Mouse (Mus musculus): Measurements from ENCODE around the gene Ggct. TPM values are rescaled to one million over a fixed set of nuclear protein-coding genes. Genes with fewer than 3 reads are reported as not detected.

Gene Ggct
- polyA plus RNA-seq (2017; shearing (Covaris generic)), result 10 to 100 TPM; 26.9 to 33.6 TPM

DNA sequence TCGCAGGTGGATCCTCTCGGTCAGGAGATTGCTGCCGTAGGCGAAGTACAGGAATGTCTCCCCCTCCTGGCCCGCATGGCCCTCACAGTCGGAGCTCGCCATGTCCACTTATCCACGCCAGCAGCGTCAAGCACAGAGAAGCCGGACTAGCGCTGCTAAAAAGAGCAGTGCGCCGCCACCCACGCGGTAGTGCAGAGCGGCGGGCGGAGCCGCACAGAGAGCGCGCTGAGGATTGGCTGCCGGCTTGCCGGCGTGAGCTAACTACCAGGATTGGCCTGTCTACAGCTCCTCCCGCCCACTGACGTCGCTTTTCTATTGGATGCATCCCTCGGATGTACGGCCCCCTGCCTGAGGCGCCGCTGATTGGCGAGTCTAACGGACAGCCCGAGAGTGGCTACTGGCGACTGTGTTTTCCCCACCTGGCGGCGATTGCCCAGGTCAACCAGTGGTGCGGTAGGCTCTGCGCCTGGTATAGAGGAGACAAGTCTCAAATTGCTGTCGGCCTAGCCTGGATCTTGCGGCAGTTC, at the start of gene Ggct:
Gene Ggct (minus strand): TSS at position 217 of the 527 bp plus-strand sequence.
- peak; percentile 100 for ATAC-seq

DNA sequence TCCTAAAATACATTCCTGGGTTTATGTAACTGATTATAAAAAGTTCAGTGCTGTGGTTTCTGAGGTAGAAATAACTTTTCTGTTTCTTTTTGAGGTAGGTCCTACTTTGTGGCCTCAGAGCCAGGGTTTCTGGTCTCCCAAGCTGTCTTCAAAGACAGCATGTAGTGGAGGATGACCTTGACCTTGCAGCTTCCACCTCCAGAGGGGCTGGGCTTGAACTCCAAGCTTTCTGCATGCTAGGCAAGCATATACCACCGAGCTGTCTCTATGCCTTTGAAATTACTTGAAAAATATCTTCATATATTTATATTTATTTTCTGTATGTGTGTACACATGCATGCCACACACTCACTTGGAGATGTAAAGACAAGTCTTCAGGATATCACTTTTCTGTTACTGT, 47.3 kb upstream of the Ggct start:
- no peak for ATAC-seq

DNA sequence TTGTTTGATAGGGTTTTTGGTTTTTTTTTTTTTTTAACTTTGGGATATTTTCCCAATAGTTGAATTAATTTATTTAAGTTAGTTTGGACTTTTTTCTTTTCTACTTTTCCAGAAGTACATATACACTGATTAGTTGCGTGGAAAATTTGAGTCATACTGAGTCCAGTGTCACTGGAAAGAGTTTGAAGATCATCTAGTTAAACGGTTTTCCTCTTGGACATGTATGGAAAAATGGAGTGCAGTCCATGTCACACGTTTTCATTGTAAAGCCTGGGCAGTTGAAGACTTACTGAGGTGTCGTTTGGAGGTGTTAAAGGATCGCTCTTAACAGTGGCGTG, 46.7 kb upstream of the Ggct start:
- no peak for ATAC-seq

DNA sequence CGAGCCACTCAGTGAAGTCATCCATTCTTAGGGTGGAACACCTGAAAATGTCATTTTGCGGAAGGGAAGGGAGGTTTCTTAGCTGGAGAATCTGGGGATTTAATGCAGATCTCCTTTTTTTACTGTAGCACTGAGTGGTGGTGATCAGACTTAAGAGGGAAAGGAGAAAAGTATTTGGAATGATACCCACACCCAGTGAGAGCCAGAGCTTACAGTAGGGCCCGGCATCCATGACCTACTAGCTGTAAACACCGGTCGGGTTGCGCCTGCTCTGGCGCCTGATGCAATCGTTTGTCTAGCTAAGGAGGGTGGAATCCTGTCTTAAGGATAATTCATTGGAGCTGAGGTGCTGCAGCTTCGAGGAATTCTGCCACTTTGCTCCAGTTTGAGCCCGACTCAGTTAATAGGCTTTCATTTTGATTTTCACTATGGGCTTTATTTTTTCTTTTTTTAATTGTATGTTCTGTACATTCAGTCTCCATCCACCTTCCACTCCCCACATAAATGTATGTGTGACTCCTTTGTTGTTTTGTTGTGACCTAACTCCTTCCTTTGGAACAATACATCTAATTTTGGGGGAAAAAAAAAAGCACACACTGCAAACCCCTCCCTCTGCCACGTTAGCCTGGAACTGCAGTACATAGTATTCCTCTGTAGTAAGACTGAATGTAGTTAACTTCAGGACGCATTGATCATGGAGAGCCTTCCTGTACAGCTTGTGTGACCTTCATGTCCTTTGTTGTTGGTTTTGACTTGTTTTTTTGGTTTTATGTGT, 46.1 kb upstream of the Ggct start:
- ATAC-seq, result no peak

DNA sequence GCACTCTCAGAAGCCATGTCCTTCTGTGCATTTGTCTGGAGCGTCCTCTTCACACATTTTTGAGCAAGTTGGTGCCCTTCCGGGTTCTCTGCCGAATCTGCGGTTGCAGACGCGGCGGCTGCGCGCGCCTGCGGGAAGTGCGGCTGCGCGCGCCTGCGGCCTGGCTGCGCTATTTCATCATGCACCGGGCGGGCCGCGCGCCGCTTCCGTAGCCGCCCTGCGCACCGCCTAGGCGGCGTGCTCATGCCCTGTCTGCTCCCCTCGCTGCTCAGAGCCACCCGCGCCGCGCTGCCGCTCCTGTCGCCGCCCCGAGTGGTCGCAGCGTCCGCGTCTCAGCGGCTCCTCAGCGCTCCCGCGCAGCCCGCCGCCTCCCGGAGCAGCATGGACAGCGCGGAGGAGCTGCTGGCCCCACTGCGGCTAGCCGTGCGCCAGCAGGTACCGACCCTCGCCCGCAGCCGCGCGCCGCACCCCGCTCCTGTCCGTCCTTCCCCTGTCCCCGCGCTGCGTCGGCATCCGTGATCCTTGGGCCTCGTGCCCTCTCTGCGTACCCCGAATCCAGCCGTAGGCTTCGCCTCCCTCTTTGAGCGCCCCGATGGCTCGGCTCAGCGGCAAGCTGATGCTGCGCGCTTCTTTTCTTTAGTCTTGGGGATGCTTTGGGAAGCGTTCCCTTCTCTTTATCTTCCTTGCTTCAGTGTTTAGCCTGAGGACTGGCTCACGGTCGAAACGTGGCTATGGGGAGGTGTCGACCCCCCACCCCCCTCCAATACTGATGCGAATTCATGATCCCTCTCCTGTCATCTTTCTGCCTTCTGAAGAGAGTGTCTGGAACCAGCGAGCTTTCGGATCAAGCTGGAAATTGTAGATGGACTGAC, 45.3 kb upstream of the Ggct start, which contains the start of gene Gars:
Gene Gars (plus strand): TSS at position 209 of the 872 bp plus-strand sequence.
- ATAC-seq, result peak; percentile 95

DNA sequence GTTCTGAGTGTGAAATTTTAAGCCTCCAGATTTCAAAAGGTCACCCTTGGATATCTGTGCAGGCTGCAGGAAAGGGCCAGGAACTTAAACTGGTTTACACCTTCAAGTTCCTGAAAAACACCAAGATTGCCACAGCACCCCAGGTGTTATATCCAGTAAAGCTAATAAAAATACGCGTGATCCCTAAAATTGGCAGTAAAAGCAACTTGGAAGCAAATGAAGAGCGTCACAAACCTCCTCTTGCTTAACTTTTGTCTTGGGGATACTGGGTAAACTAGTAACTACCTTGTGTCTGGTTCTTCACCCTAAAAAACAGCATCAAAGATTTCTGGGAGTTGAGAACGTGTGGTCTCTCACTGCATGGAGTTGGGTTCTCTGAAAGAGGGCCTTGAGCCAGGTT, 44.0 kb upstream of the Ggct start:
- ATAC-seq, result no peak

DNA sequence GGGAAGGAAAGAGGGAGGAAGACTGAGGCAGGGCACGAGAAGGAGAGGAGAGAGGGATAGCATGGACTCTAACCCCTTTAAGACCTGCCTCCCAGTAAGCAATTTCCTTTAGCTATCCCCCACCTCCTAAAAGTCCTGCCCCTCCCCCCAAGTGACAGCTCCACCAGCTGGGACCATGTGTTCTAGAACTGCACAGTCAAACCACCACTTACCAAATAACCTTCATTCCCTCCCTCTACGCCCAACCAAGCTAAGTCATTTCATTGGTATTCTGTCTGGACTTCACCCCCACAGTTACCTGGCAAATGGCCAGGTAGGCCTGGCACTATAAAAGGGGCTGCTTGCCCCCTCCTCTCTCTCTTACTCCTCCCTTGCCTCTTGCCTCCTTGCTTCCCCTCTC, 34.9 kb upstream of the Ggct start:
- ATAC-seq, result no peak

DNA sequence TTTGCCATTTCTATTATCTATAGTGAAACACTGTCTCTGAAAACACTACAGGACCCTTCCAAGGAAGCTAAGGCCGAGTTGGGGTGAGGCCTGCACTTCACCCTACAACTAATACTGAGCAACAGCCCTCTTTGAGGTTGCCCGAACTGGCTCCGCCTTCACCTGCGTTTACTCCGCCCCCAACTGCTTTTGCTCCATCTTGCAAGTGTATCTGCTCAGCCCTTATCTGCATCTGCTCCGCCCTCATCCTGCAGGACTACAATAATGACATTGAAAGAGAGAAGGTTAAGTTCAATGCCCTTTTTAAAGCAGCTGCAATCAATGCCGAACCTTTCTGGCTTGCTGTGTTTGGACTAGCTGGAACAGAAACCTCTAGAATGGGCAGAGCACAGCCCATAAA, 29.1 kb upstream of the Ggct start:
- ATAC-seq, result no peak

DNA sequence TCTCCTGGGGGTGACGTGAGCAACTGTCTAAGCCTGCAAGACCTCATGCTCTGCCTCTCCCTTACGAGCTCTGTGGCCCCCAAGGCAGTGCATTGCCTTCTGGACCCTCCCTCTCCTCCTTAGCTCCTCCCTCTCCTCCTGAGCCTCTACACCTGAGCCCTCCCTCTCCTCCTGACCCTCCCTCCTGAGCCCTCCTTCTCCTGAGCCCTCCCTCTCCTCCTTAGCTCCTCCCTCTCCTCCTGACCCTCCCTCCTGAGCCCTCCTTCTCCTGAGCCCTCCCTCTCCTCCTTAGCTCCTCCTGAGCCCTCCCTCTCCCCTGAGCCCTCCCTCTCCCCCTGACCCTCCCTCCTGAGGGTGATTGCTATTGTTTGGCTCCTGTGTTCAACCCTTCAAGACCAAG, 25.7 kb upstream of the Ggct start:
- ATAC-seq, result no peak

DNA sequence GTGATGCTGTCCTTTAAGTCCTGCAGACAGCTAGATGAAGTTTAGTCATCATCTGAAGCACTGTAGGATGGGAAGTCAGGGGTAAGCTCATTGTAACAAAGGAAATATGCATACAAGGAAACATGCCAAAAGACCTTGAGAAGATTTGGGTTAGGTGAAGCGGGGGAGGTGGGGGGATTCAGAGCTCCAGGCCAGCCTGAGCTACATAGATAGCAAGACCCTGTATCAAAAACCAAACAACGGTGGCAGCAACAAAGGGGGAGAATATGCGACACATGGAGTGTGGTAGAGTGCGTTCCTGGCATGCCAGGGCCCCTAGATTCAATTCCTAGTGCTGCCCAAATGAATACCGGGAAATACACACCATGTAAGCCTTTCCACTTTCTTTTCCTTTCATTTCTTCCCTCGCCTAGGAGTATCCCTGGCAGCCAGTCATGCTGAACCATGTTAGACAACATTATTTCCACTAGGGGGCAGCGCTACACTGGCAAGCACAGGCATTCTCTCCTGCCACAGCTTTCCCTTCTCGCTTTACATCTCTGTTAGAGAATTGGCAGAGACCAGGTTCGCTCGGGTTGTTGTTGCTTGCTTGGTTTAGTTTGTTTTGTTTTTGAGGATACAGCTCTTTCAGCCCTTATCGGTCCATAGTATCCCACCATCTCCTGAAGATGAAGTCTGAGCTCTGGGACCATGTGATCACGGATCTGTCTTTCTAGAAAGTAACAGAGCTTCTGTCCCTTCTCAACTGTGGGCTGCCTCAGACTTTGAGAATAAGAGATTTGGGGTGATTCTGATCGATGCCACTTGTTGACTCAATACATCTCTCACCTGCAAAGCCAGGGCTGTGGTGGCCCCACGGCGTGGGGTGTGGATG, 24.2 kb upstream of the Ggct start:
- peak; percentile 77 for ATAC-seq

DNA sequence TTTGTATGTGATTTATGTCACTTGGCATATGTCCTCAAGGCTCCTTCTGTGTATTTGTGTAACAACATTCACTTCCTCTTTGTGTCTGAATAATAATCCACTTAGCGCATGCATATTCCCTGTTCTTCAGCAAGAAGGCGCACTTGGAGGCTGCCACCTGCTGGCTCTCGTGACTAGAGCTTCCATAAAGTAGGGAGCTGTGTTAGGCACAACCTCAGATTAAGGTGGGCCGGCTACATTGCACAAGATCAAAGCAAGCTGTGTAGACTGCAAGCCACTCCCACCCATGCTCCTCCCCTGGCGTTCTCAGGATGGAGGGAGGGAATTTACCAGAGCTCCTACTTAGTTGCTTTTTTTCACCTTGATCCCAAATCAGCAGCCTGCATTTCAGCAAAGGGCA, 23.5 kb upstream of the Ggct start:
- ATAC-seq, result peak; percentile 52

DNA sequence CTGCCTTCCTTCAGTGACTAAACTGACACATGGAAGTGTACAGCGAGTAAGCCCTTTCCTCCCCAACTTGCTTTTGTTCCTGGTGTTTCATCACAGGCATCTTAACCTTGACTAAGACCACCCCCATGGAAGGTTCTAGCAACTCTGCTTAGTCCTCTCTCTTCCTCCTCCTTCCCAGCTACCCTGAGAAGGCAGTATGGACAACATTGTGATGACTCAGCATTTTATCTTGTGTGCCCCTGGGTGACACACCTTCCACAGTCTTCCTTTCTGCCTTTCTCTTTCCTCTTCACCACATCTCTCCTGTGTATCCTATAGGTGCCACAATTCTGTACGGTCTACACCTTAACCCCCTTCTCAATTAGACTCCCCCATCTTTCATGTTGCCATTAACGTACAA, 21.4 kb upstream of the Ggct start:
- ATAC-seq, result no peak

DNA sequence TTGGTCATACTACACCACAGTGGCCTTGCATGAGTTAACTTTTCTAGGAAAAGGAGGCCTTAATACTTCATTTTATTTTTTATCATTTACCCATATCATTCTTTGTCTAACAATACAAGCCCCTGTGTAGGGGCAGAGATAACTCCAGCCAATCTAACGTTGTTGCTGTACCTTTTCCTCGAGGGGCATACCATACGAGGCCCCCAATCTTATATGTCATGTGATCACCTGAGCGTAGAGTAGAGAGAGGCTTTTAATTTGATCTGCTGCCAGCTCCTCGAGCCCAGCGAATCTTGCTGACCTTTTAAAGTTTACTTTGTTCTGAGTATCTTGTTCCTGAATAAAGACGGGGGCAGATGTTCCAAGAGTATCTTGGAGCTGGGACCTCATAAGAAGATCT, 19.8 kb upstream of the Ggct start:
- no peak for ATAC-seq

DNA sequence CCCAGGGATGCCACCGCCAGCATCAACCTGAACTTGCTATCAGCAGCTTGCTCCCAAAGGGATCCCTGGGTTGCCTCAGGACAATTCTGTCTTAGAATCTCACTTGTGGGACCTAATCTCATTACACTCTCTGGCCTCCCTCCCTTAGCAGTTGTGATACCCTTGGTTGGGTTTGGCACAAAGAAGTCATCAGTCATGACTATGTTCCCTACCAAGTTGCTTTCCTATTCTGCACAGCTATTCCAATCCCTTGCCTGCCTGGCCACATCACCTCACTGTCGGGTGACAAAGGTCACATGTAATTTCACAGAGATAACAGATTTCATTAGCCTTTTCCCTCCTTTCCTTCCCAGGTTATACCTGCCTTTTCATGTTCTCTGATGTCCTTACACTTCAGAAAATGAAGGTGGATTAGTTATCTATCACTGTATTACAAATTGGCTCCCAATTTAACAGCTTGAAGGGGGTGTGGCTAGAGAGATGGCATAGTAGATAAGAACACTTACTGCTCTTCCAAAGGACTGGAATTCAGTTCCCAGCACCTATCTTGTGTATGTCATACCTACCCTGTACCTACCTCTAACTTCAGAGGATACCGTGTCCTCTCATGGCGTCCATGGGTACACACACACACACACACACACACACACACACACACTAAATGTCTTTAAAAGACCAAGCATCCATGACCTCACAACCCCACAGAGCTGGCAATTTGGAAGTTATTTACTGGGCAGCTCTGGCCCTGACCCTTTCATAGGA, 17.8 kb upstream of the Ggct start:
- no peak for ATAC-seq

DNA sequence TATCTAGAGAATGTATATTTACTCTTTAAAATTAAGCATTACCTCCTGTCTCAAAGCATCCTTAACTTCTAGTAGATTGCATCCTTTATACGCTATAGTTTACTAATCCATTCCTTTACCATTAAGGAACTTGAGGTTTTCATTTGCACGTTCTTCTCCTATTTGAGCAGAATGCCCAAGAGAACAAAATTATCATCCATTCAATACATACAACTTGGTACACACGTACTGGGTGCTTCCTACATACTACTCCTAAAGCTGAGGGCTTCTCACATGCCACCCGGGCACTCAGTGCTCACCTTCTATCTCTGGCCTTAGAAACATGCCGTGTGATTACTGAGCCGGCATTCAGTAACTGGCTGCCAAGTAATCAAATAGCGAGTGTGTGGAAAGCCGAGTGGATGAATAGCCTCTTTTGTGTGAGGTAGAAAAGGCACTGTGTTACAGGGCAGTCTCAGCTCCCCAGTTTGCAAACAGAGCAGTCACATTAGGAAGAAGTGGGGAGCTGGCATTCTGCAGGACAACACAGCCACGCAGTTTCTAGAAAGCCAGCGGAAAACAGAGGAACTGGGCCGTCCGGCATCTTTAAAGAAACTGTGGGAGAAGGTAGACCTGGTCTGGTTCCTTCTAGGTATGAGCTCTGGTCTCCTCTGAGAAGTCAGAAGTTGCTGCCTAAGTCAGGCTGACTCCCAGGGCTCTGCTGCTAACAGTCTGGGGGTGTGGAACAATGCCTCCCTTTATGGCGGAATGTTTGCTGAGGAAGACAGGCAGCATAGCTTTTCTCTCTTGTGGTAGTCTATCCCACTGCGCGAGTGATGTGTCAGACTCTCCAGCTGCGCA, 16.9 kb upstream of the Ggct start:
- ATAC-seq, result no peak

DNA sequence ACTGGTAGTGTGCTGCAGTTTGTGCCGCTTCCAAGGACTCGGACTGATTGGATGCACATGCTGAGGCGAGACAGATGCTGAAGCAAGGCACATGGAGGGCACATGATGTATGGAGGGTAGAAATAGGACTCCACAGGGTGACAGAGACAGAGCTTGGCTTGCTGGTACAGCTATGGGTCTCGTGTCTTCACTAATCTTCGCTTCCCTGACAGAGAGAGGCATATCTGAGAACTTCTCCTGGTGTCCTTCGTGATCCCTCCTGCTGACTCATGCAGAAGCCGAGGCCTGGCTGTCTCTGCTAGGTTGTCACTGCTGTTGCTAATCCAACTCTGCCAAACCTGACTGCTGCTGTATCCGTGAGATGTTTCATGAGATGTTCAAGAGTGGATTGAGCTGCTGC, 15.7 kb upstream of the Ggct start:
- no peak for ATAC-seq

DNA sequence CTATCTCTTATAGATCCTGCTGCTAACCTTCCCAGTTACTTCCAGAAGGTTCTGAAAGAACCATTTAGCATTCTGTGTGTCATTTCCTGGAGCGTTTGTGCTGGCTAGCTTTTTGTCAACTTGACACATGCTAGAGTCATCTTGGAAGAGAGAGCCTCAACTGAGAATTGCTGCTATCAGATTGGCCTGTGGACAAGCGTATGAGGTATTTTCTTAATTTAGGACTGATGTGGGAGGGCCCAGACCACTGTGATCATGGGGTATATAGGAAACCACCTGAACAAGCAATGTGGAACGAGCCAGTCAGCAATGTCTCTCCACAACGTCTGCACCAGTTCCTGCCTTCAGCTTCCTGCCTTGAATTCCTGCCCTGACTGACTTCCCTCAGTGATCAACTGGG, 10.8 kb upstream of the Ggct start:
- no peak for ATAC-seq

DNA sequence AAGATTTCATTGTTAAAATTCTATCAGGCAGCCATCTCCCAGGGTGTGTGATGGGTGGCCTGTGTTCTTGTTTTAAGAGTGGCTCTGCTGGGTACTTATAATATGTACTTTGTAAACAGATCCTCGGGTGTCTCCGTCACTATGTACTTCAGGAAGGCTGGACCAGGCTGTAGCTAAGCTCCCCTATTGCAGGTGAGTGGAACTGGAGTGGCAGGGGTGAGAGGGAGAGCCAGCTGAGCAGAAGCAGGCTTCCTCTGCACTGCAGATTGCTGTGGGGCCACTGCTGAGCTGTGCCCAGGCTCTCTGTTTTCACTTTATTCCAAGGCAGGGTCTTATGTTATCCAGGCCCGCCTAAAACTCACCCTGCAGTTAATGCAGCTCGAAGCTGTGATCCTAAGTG, 9.7 kb upstream of the Ggct start:
- ATAC-seq, result no peak

DNA sequence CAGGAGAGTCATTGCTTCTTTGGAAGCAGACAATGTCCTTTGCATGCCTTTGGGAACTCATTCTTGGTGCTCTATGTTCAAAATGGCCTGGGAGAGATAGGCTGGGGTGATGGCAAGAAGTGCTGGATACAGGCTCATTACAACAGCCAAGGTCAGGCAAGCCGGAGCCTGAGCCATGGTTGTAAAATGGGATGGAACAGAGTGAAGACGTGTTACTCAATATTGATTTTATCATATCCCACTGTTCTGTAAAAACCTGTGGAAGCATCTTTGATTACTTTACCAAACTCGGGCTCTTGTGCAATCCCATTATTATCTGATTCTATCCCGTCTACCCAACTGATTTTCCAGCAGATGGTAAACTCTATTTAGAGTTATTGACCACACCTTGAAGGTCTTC, 8.6 kb upstream of the Ggct start:
- ATAC-seq, result no peak

DNA sequence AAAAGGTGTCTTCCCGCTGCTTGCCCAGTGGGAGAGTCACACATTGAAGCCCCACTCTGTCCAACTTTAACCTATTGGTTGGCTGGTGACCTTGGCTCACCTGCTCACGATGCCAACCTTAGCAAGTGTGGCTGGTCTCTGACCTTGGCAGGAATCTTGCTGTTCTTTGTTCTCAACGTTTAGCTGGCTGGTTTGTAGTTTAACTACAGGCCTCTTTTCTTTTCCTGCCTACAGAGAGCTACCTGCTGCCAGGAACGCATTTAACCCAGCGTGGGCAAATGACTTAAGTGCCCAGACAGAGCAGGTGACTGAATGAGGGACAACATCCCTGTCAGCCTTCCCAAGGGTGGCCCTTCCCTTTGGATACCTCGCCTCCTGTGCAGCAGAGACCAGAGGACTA, 5.0 kb upstream of the Ggct start:
- ATAC-seq, result no peak

DNA sequence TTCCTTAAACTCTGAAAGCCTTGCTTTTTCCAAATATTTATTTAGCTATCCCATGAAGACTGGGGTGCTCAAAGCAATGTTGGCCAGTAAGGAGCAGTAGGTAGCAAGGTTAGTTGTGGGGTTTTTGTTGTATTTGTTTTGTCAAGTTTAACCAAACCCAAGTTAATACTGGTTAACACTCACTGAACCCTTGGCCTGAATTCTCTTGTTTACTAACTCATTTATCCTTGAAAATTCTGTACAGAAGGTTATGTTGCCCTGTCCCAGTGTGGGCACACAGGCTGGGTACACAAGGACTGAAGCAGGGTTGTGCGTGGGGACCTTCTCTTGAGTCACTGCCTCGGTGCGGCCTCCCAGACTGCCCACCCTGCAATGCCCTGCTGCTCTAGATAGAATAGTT, 3.6 kb upstream of the Ggct start:
- no peak for ATAC-seq
